Mouse (Mus musculus) gonadal fat pad, adult 2 months (tissue): ENCODE data around the gene Col5a1. TPM values are rescaled to one million over a fixed set of nuclear protein-coding genes. Genes with fewer than 3 reads are reported as not detected.
A peak's percentile ranks its signal among the peaks of the same experiment; 100 is the strongest.

Source experiments
- DNase-seq: peaks from one replicate; pipeline ENCODE4 v3.0.0-alpha.2; 2012; ENCODE audit warnings: low read depth
- polyA plus RNA-seq: library from polyadenylated mRNA; depleted of rRNA; stranded (reverse); fragments of >200 nt; gene quantifications from 2 replicates; pipeline ENCODE4 v1.2.3, GENCODE M21; 2012

Col5a1 gene
- polyA plus RNA-seq, 1 experiment, result 39.3 TPM

GRCm38 (mm10) chr2:27918106-27918505, 31.9 kb downstream of the Col5a1 start:
- no peak for DNase-seq

DNA sequence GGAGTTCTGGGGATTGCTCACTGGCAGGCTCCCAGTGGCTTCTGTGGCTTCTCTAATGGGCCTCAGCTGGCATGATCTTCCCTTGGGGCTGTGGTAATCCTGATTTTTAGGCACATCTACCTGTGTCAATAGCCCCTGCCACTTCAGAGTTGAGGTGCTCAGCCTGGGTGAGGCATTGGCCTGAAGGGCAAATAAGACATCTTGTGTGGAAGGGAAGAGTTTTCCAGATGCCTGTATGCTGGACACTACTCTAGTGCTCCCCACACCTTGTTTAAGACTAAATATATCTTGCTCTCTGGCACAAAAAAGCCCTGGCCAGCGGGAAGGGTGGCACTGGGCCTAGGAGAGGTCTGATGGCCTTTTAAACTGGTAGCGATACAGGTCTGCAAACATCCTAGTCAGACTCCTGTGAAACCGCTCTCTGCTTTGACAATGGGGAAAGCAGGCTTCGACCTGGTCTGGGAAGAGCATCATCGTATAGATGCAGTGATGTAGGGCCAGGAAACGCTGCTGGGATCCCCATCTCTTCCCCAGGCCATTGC, 33.2 kb downstream of the Col5a1 start:
- DNase-seq, result no peak

DNA sequence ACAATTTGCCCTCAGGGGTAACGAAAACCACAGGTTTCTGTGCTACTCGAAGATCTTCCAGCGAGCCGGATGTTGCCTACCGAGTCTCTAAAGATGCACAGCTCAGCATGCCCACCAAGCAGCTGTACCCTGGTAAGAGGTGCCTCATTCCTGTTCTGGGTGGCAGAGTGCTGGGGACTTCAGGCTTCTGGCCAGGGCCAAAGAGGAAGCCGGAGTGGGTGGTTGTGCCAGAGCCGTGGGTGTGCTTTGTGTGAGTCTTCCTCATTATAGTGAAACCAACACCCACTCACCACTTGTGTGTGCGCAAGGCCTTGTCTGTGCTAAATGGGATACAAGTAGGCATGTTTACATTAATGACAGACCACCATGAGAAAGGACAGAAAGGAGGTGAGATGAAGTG, 35.8 kb downstream of the Col5a1 start:
- no peak for DNase-seq

DNA sequence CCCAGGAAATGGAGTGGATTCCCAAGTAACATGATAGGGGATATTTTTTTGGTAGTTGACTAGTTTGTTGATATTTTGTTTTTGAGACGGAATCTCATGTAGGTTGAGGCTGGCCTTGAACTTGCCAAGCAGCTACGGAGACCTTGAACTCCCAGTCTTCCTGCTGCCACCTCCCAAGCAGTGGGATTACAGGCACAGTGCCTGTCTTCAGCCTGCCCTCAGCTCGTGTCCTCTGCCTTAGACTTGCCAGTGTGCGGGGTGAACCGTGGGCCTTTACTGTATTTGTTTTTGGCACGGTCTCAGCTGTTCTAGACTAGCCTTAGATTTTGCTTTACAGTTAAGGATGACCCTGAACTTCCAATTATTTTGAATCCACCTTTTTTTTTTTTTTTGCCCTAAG, 37.5 kb downstream of the Col5a1 start:
- DNase-seq, result no peak

DNA sequence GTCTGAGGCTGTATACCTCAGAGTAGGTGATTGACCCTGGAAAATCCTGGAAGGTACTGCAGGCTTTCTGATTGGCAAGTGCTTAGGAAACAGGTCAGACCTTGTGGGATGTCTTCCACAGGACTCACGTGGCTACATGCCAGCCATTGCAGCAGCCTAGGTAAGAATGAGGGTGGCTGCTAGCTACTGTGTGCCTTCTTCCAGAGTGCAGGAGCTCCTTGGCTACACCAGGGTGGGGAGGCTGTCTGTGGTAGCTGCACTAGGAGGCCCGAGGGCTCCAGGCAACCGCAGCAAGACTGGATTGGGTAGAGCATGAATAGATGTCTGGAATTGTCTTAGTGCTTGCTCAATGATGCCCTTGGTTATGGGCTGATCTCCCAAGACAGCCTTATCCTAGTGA, 38.2 kb downstream of the Col5a1 start:
- DNase-seq, result no peak

DNA sequence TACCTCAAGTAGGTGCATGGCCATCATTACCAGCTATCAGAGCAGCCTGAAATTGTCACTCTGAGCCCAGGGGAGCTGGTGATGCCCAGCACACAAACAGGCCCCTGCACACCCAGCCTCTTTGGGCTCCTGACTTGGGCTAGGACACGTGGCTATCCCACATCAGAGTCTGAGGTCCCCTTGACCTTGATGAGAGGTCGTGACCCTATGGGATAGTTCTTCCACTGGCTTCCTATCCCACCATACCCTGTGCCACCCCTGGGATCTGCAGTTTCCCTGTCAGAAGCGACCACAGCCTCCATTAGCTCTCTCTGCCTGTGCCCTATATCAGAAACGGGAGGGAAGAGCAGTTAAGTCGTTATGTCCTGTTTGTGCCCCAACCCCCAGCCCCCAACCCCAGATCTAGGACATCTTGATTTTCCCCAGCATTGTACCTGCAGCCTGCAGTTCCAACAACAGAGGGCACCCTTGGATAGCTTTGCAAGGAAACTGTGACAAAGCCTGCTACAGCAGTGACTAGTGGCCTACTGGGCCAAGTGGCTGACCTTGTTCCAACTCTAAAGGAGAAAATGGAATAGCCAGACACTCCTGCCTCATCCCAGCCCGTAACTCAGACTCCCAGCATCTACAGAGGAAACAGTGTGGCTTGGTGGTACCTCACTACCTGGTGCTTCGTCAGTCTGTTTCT, 40.4 kb downstream of the Col5a1 start:
- DNase-seq, result no peak

GRCm38 (mm10) chr2:27930471-27931015, 44.3 kb downstream of the Col5a1 start:
- no peak for DNase-seq

DNA sequence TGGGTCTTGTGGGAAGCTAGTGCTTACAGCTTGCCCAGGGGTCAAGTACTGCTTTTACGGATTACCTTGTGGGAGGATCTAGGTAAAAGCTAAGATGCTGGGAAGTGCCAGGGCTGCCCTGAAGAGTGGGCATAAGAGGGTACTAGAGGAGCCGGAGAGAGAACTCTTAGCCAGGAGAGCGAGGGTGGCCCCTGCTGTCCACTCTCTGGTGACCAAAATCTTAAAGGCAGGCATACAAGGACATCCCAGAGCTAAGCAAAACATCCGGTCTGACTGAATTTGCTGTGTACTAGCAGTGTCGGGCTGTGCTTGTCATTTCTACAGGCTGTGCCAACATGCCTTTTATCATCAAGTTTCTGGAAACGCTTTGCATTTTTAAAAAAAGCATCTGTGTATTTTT, 44.9 kb downstream of the Col5a1 start:
- DNase-seq, result no peak

DNA sequence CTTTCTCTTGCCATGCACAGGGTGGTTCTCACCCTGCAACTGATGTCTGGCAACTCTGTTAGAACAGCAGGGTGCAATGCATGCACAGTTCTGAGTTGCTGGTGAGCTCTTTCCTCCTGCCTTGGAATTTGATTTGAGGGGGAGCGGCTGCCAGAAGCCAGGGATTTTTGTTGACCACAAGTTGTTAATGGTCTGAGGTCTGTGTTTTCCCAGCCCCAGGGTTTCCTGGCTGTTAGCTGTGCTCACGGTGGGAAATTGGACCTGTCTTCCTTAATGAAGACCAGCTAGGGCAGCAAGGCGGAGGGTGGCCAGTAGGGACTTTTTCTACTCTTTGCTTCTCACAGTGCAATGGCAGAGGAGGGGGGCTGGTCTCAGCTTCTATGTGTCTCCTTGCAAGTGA, 45.7 kb downstream of the Col5a1 start:
- DNase-seq, result no peak

- DNase-seq, result no peak
Observed at GRCm38 (mm10) chr2:27934269-27934668, 48.0 kb downstream of the Col5a1 start.

- no peak for DNase-seq
Observed at GRCm38 (mm10) chr2:27934831-27935230, 48.6 kb downstream of the Col5a1 start.

GRCm38 (mm10) chr2:27935441-27935840, 49.2 kb downstream of the Col5a1 start:
- no peak for DNase-seq

DNA sequence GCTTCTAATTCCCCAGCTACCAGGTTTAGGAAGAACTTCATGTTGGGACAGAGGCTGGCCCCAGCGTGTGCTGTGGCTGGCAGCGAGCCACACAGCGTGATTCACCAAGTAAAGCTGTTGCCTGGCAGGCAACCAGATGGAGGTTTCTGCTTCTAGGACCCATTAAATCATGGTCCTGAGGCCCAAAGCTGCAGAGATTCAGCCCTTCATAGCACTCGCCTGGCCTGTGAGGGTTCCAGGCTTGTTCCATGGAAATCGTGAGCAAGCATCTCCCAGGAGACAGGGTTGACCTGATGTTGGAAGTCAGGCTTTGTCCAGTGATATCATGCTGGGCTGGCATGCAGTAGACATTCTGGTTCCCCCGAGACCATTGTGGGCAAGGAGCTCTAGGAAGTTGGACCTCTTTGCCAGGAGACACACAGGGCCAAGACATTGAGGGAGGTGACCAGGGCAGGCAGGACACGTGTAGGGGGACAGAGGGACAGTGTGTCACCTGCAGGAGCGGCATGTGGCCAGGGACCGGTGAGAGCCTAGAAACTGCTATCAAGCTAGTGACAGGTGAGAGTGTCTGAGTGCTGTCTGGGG, 50.5 kb downstream of the Col5a1 start:
- DNase-seq, result peak; percentile 41

DNA sequence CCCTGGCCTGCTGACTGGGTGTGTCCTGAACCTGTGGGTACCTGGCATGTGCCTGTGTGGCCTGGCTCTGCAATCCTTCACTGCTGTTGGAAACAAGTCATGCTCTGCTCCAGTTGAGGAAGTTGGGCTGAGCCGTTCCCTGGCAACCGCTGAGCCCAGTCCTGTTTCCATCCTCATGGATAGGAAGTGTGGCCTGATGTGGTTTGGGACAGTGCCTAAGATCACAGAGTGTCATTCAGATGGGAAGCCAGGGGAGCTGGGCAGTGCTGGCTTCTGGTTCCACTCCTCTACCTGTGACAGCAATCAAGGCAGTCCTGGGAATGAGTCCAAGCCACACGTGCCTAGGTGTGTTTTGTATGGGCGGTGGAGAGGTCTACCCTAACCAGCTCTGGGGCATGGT, 53.2 kb downstream of the Col5a1 start:
- DNase-seq, result peak; percentile 62

DNA sequence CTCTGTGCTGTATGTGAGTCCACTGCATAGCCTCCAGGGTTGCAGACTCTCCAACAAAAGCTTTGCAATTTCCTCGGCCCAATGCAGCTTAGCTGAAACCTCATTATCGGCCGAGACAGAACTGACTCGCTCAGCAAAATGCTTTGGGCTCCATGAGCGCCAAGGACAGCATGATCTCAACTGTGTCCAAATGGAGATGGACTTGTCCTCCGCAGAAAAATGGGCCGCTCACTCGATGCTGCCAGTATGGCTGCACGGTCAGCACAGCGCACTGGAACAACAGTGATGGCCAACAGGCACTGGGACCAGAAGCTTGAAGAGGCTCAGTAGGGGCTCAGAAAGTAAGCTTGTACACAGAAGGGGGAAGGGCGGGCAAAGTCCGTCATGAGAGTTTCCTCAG, 53.9 kb downstream of the Col5a1 start:
- no peak for DNase-seq

GRCm38 (mm10) chr2:27947252-27947651, 61.0 kb downstream of the Col5a1 start:
- no peak for DNase-seq

GRCm38 (mm10) chr2:27947917-27948316, 61.7 kb downstream of the Col5a1 start:
- no peak for DNase-seq

GRCm38 (mm10) chr2:27953866-27954265, 67.6 kb downstream of the Col5a1 start:
- DNase-seq, result no peak

DNA sequence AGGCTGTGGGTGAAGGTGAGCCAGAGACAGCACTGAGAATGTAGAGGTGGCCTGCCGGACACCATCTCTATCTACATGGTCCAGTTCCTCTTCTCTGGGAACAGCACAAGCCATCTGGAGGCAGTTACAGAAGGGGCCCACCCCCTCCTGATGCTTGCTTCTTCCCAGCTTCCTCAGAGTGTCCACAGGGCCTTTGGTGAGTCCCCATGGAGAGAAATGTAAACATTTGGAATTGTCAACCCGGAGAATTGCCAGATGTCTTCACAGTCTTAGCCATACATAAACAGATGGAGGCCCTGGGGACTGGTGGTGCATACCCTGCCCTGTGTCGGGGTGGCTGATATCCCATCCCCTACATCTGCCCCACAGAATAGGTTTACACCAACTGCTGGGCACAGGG, 68.7 kb downstream of the Col5a1 start:
- no peak for DNase-seq

DNA sequence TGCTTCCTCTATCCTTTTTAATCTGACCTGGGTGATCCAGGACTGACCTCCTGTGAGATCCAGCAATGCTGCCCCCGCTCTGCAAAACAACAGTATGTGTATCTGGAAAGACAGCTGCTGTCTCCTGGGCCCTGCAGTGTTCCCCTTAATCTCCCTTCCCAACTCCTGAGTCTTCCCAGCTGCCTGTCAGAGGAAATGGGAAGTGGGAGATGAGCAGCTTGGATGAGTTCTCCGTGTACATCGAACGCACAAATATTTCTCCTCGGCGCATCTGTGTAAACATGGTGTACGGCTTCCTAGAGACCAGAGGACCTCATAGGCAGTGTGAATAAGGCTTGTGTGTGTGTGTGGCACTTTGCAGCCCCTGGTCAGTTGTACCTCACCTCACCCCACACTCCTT, 70.5 kb downstream of the Col5a1 start:
- no peak for DNase-seq

- no peak for DNase-seq
Observed at GRCm38 (mm10) chr2:27957184-27957583, 71.0 kb downstream of the Col5a1 start.

DNA sequence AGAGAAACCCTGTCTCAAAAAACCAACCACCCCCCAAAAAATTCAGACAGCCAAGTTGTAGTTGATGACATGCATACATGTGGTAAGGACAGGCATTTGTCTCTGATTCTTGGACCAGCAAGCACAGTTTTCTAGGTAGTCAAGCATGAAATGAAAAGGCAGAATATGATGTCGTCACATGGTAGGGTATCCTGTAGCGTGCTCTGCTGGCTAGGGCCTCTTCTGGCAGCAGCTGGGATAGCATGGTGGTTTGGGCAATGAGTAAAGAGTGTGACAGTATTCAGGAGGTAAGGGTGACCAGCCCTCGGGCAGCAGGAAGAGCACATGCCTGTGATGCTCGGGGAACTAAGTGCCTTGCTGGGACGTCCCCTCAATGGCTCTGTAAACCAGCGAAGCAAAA, 73.0 kb downstream of the Col5a1 start:
- DNase-seq, result no peak

DNA sequence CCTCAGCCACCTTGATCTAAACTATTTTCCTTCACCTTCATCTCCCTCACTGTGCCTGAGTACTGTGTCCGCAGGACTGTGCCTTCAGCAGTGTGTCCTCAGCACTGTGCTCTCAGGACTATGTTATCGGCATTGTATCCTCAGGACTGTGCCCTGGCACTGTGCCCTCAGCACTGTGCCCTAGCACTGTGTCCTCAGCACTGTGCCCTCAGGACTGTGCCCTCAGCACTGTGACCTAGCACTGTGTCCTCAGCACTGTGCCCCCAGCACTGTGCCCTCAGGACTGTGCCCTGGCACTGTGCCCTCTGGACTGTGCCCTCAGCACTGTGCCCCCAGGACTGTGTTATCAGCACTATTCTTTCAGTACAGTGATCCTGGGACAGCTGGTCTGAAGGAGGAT, 75.0 kb downstream of the Col5a1 start:
- DNase-seq, result no peak
